Mouse (Mus musculus) stomach, postnatal 0 days (tissue): ENCODE measurements around the gene Ube2f. TPM values are rescaled to one million over a fixed set of nuclear protein-coding genes. Genes with fewer than 3 reads are reported as not detected.

Experiments
- ATAC-seq: fragments of 200-750 bp; cut with Nextera tagmentation; 2 replicates; pipeline ENCODE4 v1.8.0; 2017; ENCODE audit not compliant: low FRiP score, low TSS enrichment
- DNase-seq: peaks from one replicate; pipeline ENCODE4 v3.0.0-alpha.2; 2016; ENCODE audit warnings: low spot score
- H3K27ac ChIP-seq: fragments of 300-500 bp; sonication (generic); replicated peaks from 2 replicates; pipeline ENCODE4 v1.5.1; 2014; ENCODE audit warnings: mild to moderate bottlenecking, control low read depth
- H3K27me3 ChIP-seq: fragments of 300-500 bp; sonication (generic); 2 replicates; pipeline ENCODE4 v1.6.1; 2014; ENCODE audit warnings: low read length; ENCODE audit not compliant: control insufficient read depth, insufficient read depth
- H3K36me3 ChIP-seq: fragments of 300-500 bp; sonication (generic); 2 replicates; pipeline ENCODE4 v1.6.1; 2014; ENCODE audit warnings: low read length, mixed read lengths; ENCODE audit not compliant: control insufficient read depth, insufficient read depth
- H3K4me1 ChIP-seq: fragments of 300-500 bp; sonication (generic); replicated peaks from 2 replicates; pipeline ENCODE4 v1.6.1; 2014; ENCODE audit warnings: antibody characterized with exemption; ENCODE audit not compliant: control insufficient read depth, insufficient read depth
- H3K4me2 ChIP-seq: fragments of 300-500 bp; sonication (generic); replicated peaks from 2 replicates; pipeline ENCODE4 v1.6.1; 2014; ENCODE audit warnings: low read depth, mild to moderate bottlenecking, control low read depth, moderate library complexity
- H3K4me3 ChIP-seq: fragments of 300-500 bp; sonication (generic); 2 replicates; pipeline ENCODE4 v1.5.1; 2014; ENCODE audit warnings: low read depth, low read length, control low read depth
- H3K9ac ChIP-seq: fragments of 300-500 bp; sonication (generic); 2 replicates; pipeline ENCODE4 v1.6.1; 2014; ENCODE audit warnings: mild to moderate bottlenecking, low read length, control low read depth, mixed read lengths
- H3K9me3 ChIP-seq: fragments of 300-500 bp; sonication (generic); 2 replicates; pipeline ENCODE4 v1.6.1; 2016; ENCODE audit warnings: low read length; ENCODE audit not compliant: control insufficient read depth
- CTCF ChIP-seq: IDR thresholded peaks from 2 replicates; pipeline ENCODE4 v1.5.1; 2016; ENCODE audit warnings: antibody characterized with exemption, low read depth, mild to moderate bottlenecking, moderate library complexity
- EP300 ChIP-seq: optimal IDR thresholded peaks from 2 replicates; pipeline ENCODE3; 2016; ENCODE audit warnings: antibody characterized with exemption
- WGBS: fragments of 180-500 bp; shearing (Covaris S2); extraction: QIAGEN DNeasy Blood & Tissue Kit; methylation state at CpG from one replicate; pipeline ENCODE4 v1.1.7; 2014; 5-methylcytosine and 5-hydroxymethylcytosine counted together
- polyA plus RNA-seq: library from polyadenylated mRNA; unstranded; fragments of >200 nt; fragmentation: Nextera tagmentation; extraction: Ambion mirVana; gene quantifications from 2 replicates; pipeline ENCODE4 v1.2.1, GENCODE M21; 2015

Ube2f gene
- polyA plus RNA-seq, 1 experiment from 2014 or later, result 56.9 TPM

DNA sequence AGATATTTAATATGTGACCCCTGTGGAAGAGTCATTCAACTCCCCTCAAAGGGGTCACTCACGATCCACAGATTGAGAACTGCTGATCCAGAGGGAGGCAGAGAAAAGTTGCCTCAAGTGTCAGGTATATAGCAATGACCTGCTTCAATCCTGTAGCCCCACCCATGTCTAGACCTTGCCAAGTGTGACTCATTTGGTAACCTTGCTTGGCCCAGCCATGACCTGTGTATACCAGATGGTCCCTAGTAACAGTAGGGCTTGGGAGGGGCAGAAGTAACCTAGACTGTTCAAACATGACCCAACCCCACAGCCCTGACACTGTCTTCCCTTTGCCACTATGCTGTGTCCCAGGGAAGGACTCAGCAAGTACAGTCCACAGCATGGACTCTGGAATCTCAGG is 9.4 kb upstream of the Ube2f start:
- Histone ChIP-seq H3K4me1 (no peaks in the 10 kb centered on the region), H3K4me3 (no peak overlapping the region), H3K27me3 (no peaks in the 10 kb centered on the region), H3K9me3 (no peaks in the 10 kb centered on the region), H3K27ac (no peak overlapping the region), H3K4me2 (no peak overlapping the region), H3K9ac (no peak overlapping the region), H3K36me3 (no peaks in the 10 kb centered on the region)
- DNase-seq, result peak; percentile 71
- WGBS, result 64% methylated on average over 1 of the region's 1 CpGs
- peak; percentile 94 for ATAC-seq
- no peak for TF ChIP-seq EP300
- no peak for TF ChIP-seq CTCF

GRCm38 (mm10) chr1:91241249-91241648 is 8.9 kb upstream of the Ube2f start:
- no peak overlapping the region for H3K4me2 ChIP-seq
- no peak for TF ChIP-seq CTCF
- TF ChIP-seq EP300, result no peak
- ATAC-seq, result no peak
- H3K36me3 ChIP-seq, result no peaks in the 10 kb centered on the region
- H3K4me1 ChIP-seq, result no peaks in the 10 kb centered on the region
- no peak overlapping the region for H3K9ac ChIP-seq
- no peak overlapping the region for H3K27ac ChIP-seq
- WGBS, result 66% methylated on average over 4 of the region's 4 CpGs
- no peak overlapping the region for H3K4me3 ChIP-seq
- DNase-seq, result no peak
- H3K9me3 ChIP-seq, result no peaks in the 10 kb centered on the region
- H3K27me3 ChIP-seq, result no peaks in the 10 kb centered on the region

GRCm38 (mm10) chr1:91248242-91248641 is 1.9 kb upstream of the Ube2f start:
- H3K27ac ChIP-seq, result no peak overlapping the region
- no peak overlapping the region for H3K4me2 ChIP-seq
- H3K36me3 ChIP-seq, result no peaks in the 10 kb centered on the region
- ATAC-seq, result no peak
- 63% methylated on average over 5 of the region's 5 CpGs for WGBS
- H3K9me3 ChIP-seq, result no peaks in the 10 kb centered on the region
- H3K27me3 ChIP-seq, result no peaks in the 10 kb centered on the region
- no peak overlapping the region for H3K4me3 ChIP-seq
- DNase-seq, result no peak
- TF ChIP-seq CTCF, result no peak
- no peak for TF ChIP-seq EP300
- no peak overlapping the region for H3K9ac ChIP-seq
- peaks cover 6% of the 10 kb centered on the region for H3K4me1 ChIP-seq

- Histone ChIP-seq H3K4me2 (no peak overlapping the region), H3K9ac (no peak overlapping the region), H3K9me3 (no peaks in the 10 kb centered on the region), H3K27ac (no peak overlapping the region; the same call in 1 of the 2 replicates), H3K27me3 (no peaks in the 10 kb centered on the region), H3K4me3 (no peak overlapping the region), H3K36me3 (no peaks in the 10 kb centered on the region), H3K4me1 (peaks cover 9% of the 10 kb centered on the region)
- ATAC-seq (no peak), DNase-seq (no peak)
- no peak for TF ChIP-seq EP300
- no peak for TF ChIP-seq CTCF
- WGBS, result 46% methylated on average over 4 of the region's 4 CpGs
Measured at GRCm38 (mm10) chr1:91248970-91249369, 1.1 kb upstream of the Ube2f start.

DNA sequence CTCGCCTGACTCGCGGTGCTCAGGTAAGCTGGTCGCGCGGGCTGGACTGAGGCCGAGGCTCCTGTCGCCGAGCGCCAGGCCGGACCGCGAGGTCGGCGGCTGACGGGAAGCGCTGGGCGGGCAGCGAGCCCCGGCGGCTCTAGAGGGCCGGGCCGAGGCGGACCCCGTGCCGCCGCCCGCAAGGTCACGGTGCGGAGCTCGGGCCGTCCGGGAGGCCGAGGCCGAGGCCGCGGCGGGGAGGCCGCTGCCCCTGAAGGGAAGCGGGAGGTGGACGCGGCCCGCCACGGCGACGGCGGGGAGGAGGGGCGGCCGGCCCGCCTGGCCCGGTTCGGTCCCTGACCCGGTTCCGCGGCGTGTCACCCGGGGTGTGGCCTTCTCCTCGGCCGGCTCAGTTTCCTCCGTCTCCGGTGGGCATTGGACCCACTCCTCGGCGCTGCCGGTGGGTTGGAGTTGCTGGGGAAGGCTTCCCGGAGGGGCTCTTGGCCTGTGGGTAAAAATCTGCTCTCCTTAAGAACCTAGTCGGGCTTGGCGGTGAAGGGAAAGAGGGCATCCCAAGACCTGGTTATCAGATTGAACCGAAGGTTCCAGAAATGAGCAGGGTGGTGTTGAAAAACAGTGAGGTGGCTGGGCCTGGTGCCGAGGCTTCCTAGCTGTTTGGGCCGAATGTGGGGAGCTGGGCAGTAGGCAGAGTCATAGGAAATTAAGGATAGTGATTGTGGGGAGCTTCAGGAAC is 477 bp downstream of the Ube2f start:
- peak overlapping the region; percentile 93 for H3K27ac ChIP-seq
- no peaks in the 10 kb centered on the region for H3K27me3 ChIP-seq
- peak overlapping the region; percentile 87 for H3K9ac ChIP-seq
- peak overlapping the region; percentile 93 for H3K4me3 ChIP-seq
- WGBS, result under 1% methylated on average over 46 of the region's 70 CpGs
- no peaks in the 10 kb centered on the region for H3K9me3 ChIP-seq
- TF ChIP-seq CTCF (no peak), EP300 (no peak)
- peak overlapping the region; percentile 60 for H3K4me2 ChIP-seq
- ATAC-seq, result peak; percentile 53; the same call in 1 of the 2 replicates
- H3K36me3 ChIP-seq, result peaks cover 3% of the 10 kb centered on the region; the same call in 1 of the 2 replicates
- peaks cover 9% of the 10 kb centered on the region for H3K4me1 ChIP-seq
- DNase-seq, result no peak

GRCm38 (mm10) chr1:91251148-91251650 is 1.1 kb downstream of the Ube2f start:
- peak overlapping the region; percentile 60 for H3K4me2 ChIP-seq
- DNase-seq (no peak), ATAC-seq (no peak)
- peak overlapping the region; percentile 93 for H3K4me3 ChIP-seq
- peaks cover 3% of the 10 kb centered on the region; the same call in 1 of the 2 replicates for H3K36me3 ChIP-seq
- no peak for TF ChIP-seq EP300
- no peak for TF ChIP-seq CTCF
- H3K27ac ChIP-seq, result peak overlapping the region; percentile 93
- peak overlapping the region; percentile 87 for H3K9ac ChIP-seq
- no peaks in the 10 kb centered on the region for H3K27me3 ChIP-seq
- H3K9me3 ChIP-seq, result no peaks in the 10 kb centered on the region
- H3K4me1 ChIP-seq, result peaks cover 9% of the 10 kb centered on the region
- WGBS, result 40% methylated on average over 5 of the region's 5 CpGs
